In the genomic region with DNA sequence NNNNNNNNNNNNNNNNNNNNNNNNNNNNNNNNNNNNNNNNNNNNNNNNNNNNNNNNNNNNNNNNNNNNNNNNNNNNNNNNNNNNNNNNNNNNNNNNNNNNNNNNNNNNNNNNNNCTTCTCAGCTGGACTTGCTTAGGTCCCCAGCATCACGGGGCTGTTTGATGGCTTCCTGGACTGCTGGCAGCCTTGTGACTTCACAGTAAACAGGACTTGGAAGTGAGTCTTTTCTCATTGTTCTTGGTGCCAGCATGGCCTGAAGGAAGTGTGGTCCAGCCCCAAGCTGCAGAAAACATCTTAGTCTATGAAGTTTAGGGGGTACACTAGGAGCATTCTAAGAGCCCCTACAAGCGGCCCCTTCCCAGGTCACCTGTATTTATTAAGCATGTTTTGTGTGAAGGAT, we compare ENCODE assay signal across 11 mouse cellular contexts.
A peak's percentile ranks its signal among the peaks of the same experiment; 100 is the strongest.
DNase-seq lines count a peak whose midpoint lies in the region; ATAC-seq and TF ChIP-seq lines count a peak whose summit lies in the region.
"Had no signal": no experiment of that assay in that cellular context is flagged by ENCODE, and none has a peak within 500 bp of the region (broad histone marks: within the 10 kb centered on the region; RNA-seq: fewer than 3 reads in every experiment).

No protein-coding gene starts in this region.

- H3K4me2 ChIP-seq in forebrain, embryonic 11.5 days (ENCODE audit: low read depth, low read length, severe bottlenecking), result peak overlapping the region; percentile 39; the same call in 1 of the 2 replicates
- H3K4me2 ChIP-seq in forebrain, embryonic 15.5 days (replicated peaks), result no peak overlapping the region
- H3K4me2 ChIP-seq in midbrain, embryonic 11.5 days, result peak overlapping the region; percentile 8; the same call in 1 of the 2 replicates
- H3K4me2 ChIP-seq in midbrain, postnatal 0 days (ENCODE audit: low read depth, low read length, poor library complexity, severe bottlenecking), result no peak overlapping the region
- 0 out of 2 replicates have a peak overlapping the region, but pooled peaks have one; percentile 12 for H3K4me2 ChIP-seq in limb, embryonic 11.5 days (ENCODE audit: low read depth, severe bottlenecking)

- no peak overlapping the region for H3K4me3 ChIP-seq in forebrain, embryonic 11.5 days (ENCODE audit: low read depth, low read length)
- H3K4me3 ChIP-seq in forebrain, embryonic 15.5 days, result no peak overlapping the region
- H3K4me3 ChIP-seq in midbrain, embryonic 11.5 days (ENCODE audit: low read depth, low read length), result no peak overlapping the region
- no peak overlapping the region for H3K4me3 ChIP-seq in midbrain, postnatal 0 days (ENCODE audit: low read depth, low read length)
- H3K4me3 ChIP-seq in limb, embryonic 11.5 days (ENCODE audit: low read depth, low read length), result no peak overlapping the region

- H3K36me3 ChIP-seq in forebrain, embryonic 11.5 days (ENCODE audit: control insufficient read depth, insufficient read depth, low read length), result no peaks in the 10 kb centered on the region
- H3K36me3 ChIP-seq in forebrain, embryonic 15.5 days, result no peaks in the 10 kb centered on the region
- H3K36me3 ChIP-seq in midbrain, embryonic 11.5 days (ENCODE audit: control insufficient read depth, insufficient read depth, low read length), result no peaks in the 10 kb centered on the region
- H3K36me3 ChIP-seq in midbrain, postnatal 0 days (ENCODE audit: insufficient read depth, low read length), result no peaks in the 10 kb centered on the region
- H3K36me3 ChIP-seq in limb, embryonic 11.5 days (ENCODE audit: control insufficient read depth, insufficient read depth, low read length), result no peaks in the 10 kb centered on the region

- no peak; the same call in 1 of the 2 replicates for ATAC-seq in forebrain, embryonic 11.5 days (replicated peaks; ENCODE audit: low FRiP score)
- no peak for ATAC-seq in forebrain, embryonic 15.5 days (replicated peaks)
- peak; percentile 6; the same call in 1 of the 2 replicates for ATAC-seq in midbrain, embryonic 11.5 days (ENCODE audit: low FRiP score)
- no peak for ATAC-seq in midbrain, postnatal 0 days (ENCODE audit: low FRiP score)
- no peak for ATAC-seq in limb, embryonic 11.5 days (ENCODE audit: insufficient number of reproducible peaks, low FRiP score, low TSS enrichment, low read depth)
- no peak for ATAC-seq in frontal cortex, adult (ENCODE audit: low TSS enrichment)

- peak overlapping the region; percentile 70 for H3K27ac ChIP-seq in forebrain, embryonic 11.5 days (ENCODE audit: low read depth, low read length)
- no peak overlapping the region for H3K27ac ChIP-seq in forebrain, embryonic 15.5 days (replicated peaks)
- peak overlapping the region; percentile 92 for H3K27ac ChIP-seq in midbrain, embryonic 11.5 days (ENCODE audit: low read depth, low read length)
- H3K27ac ChIP-seq in midbrain, postnatal 0 days (ENCODE audit: low read depth, low read length), result no peak overlapping the region
- H3K27ac ChIP-seq in limb, embryonic 11.5 days (replicated peaks; ENCODE audit: low read depth, low read length), result peak overlapping the region; percentile 95

- TF ChIP-seq CTCF in midbrain, postnatal 0 days (IDR thresholded peaks at IDR 0.05), result no peak

- H3K9me3 ChIP-seq in forebrain, embryonic 11.5 days (ENCODE audit: control insufficient read depth, low read length), result no peaks in the 10 kb centered on the region
- no peaks in the 10 kb centered on the region for H3K9me3 ChIP-seq in forebrain, embryonic 15.5 days
- H3K9me3 ChIP-seq in midbrain, embryonic 11.5 days (ENCODE audit: control insufficient read depth, low read length), result no peaks in the 10 kb centered on the region
- no peaks in the 10 kb centered on the region for H3K9me3 ChIP-seq in midbrain, postnatal 0 days (ENCODE audit: low read length)
- no peaks in the 10 kb centered on the region for H3K9me3 ChIP-seq in limb, embryonic 11.5 days (ENCODE audit: control insufficient read depth, low read length)

- no peak for DNase-seq in forebrain, embryonic 11.5 days (ENCODE audit: low spot score)
- DNase-seq in midbrain, embryonic 11.5 days (ENCODE audit: low spot score, missing footprints), result peak; percentile 94
- no peak for DNase-seq in midbrain, postnatal 0 days (ENCODE audit: low spot score)
- DNase-seq in limb, embryonic 11.5 days (ENCODE audit: low spot score), result peak; percentile 60
- DNase-seq in ovary, postnatal 14 days (ENCODE audit: low spot score), result no peak
- DNase-seq in right cerebral cortex, adult 18-20 months, result no peak
- DNase-seq: lung, postnatal 14 days; spleen, adult 18-20 months; thymus, adult 2 months had no signal

- no peaks in the 10 kb centered on the region for H3K27me3 ChIP-seq in forebrain, embryonic 11.5 days (ENCODE audit: control insufficient read depth, insufficient read depth, low read length)
- no peaks in the 10 kb centered on the region for H3K27me3 ChIP-seq in forebrain, embryonic 15.5 days
- H3K27me3 ChIP-seq in midbrain, embryonic 11.5 days (ENCODE audit: control insufficient read depth, insufficient read depth, low read length), result no peaks in the 10 kb centered on the region
- H3K27me3 ChIP-seq in midbrain, postnatal 0 days (ENCODE audit: insufficient read depth, low read length), result no peaks in the 10 kb centered on the region
- no peaks in the 10 kb centered on the region for H3K27me3 ChIP-seq in limb, embryonic 11.5 days (ENCODE audit: control insufficient read depth, insufficient read depth, low read length)

- no peak overlapping the region for H3K9ac ChIP-seq in forebrain, embryonic 11.5 days (ENCODE audit: low read length)
- no peak overlapping the region for H3K9ac ChIP-seq in forebrain, embryonic 15.5 days (replicated peaks)
- H3K9ac ChIP-seq in midbrain, embryonic 11.5 days (ENCODE audit: low read length), result no peak overlapping the region; the same call in 1 of the 2 replicates
- H3K9ac ChIP-seq in midbrain, postnatal 0 days (replicated peaks; ENCODE audit: low read length, poor library complexity, severe bottlenecking), result no peak overlapping the region
- peak overlapping the region; percentile 43; the same call in 1 of the 2 replicates for H3K9ac ChIP-seq in limb, embryonic 11.5 days (ENCODE audit: low read length)

- peaks cover 25% of the 10 kb centered on the region; the same call in 1 of the 2 replicates for H3K4me1 ChIP-seq in forebrain, embryonic 11.5 days (replicated peaks; ENCODE audit: control insufficient read depth, insufficient read depth, low read length)
- H3K4me1 ChIP-seq in forebrain, embryonic 15.5 days, result peaks cover 21% of the 10 kb centered on the region
- peaks cover 39% of the 10 kb centered on the region for H3K4me1 ChIP-seq in midbrain, embryonic 11.5 days (ENCODE audit: control insufficient read depth, insufficient read depth, low read length)
- peaks cover 7% of the 10 kb centered on the region; the same call in 1 of the 2 replicates for H3K4me1 ChIP-seq in midbrain, postnatal 0 days (ENCODE audit: insufficient read depth, low read length)
- peaks cover 45% of the 10 kb centered on the region for H3K4me1 ChIP-seq in limb, embryonic 11.5 days (ENCODE audit: control insufficient read depth, insufficient read depth, low read length)

- 41% methylated on average over 2 of the region's 2 CpGs for WGBS in forebrain, embryonic 11.5 days
- 47% methylated on average over 2 of the region's 2 CpGs for WGBS in forebrain, embryonic 15.5 days
- WGBS in midbrain, embryonic 11.5 days, result 43% methylated on average over 2 of the region's 2 CpGs
- 34% methylated on average over 2 of the region's 2 CpGs for WGBS in midbrain, postnatal 0 days
- WGBS in limb, embryonic 11.5 days, result 23% methylated on average over 2 of the region's 2 CpGs

Comparison
In these comparisons a context has a peak if more than half of its experiments do, and no peak if none do; other contexts are left out.
1. DNase-seq: peak in midbrain, embryonic 11.5 days (single experiment) and limb, embryonic 11.5 days (single experiment); none in forebrain, embryonic 11.5 days (single experiment), midbrain, postnatal 0 days (single experiment), ovary, postnatal 14 days (single experiment) and right cerebral cortex, adult 18-20 months (single experiment).
2. H3K27ac ChIP-seq: peak in forebrain, embryonic 11.5 days (single experiment), midbrain, embryonic 11.5 days (single experiment) and limb, embryonic 11.5 days (single experiment); none in forebrain, embryonic 15.5 days (single experiment) and midbrain, postnatal 0 days (single experiment).
3. H3K4me2 ChIP-seq: peak in forebrain, embryonic 11.5 days (single experiment), midbrain, embryonic 11.5 days (single experiment) and limb, embryonic 11.5 days (single experiment); none in forebrain, embryonic 15.5 days (single experiment) and midbrain, postnatal 0 days (single experiment).